Mouse (Mus musculus): ENCODE measurements at regions not wholly inside any gene's neighbourhood (a gene's known extent, or its start where the extent isn't known, plus 50 kb on each side); places are given as distances from the start of the nearest gene placed in this dataset.

- no peak for TF ChIP-seq HCFC1 (IDR thresholded peaks at IDR 0.05; ENCODE audit: borderline replicate concordance, insufficient read depth, low read length)
- TF ChIP-seq ZC3H11A (IDR thresholded peaks at IDR 0.05; ENCODE audit: borderline replicate concordance, low read depth, low read length) = no peak
- no peak for TF ChIP-seq CHD2 (IDR thresholded peaks at IDR 0.05; ENCODE audit: low read depth, low read length)
- TF ChIP-seq ZNF384 (IDR thresholded peaks at IDR 0.05; ENCODE audit: low read depth, low read length) = no peak
Measured at GRCm38 (mm10) chr10:26576153-26576552, 177.1 kb upstream of the Arhgap18 start.

All from ES-E14 (cell line).